Mouse (Mus musculus) urinary bladder, adult 2 months (tissue): ENCODE data around the gene Fmo4. TPM values are rescaled to one million over a fixed set of nuclear protein-coding genes. Genes with fewer than 3 reads are reported as not detected.
"Not testable (repeated sequence)": the region's sequence is repeated elsewhere in the genome, so short reads cannot be mapped to it uniquely, and the experiment has no call there.

Source experiments
- DNase-seq: peaks from one replicate; pipeline ENCODE4 v3.0.0; 2022; ENCODE audit warnings: low spot score
- polyA plus RNA-seq: library from polyadenylated mRNA; depleted of rRNA; stranded (reverse); fragments of >200 nt; gene quantifications from 2 replicates; pipeline ENCODE4 v1.2.3, GENCODE M21; 2012; rRNA removed

Fmo4 gene
- polyA plus RNA-seq, 1 experiment = 1.7 TPM

- no peak for DNase-seq
These were observed 17.3 kb downstream of the Fmo4 start for GRCm38 (mm10) chr1:162796441-162796840.

- DNase-seq = no peak
These were observed 21.3 kb downstream of the Fmo4 start for GRCm38 (mm10) chr1:162792306-162793044.

GRCm38 (mm10) chr1:162785222-162785621 is 28.6 kb downstream of the Fmo4 start:
- no peak for DNase-seq

- no peak for DNase-seq
These were observed 30.0 kb downstream of the Fmo4 start for GRCm38 (mm10) chr1:162783669-162784248.

- not testable (repeated sequence) for DNase-seq
These were observed 32.7 kb downstream of the Fmo4 start for GRCm38 (mm10) chr1:162781035-162781434.

- DNase-seq = no peak
These were observed 35.7 kb downstream of the Fmo4 start for GRCm38 (mm10) chr1:162777943-162778538.

GRCm38 (mm10) chr1:162773661-162774060 is 40.1 kb downstream of the Fmo4 start:
- DNase-seq = no peak

GRCm38 (mm10) chr1:162771617-162772360 is 42.0 kb downstream of the Fmo4 start:
- DNase-seq = no peak

GRCm38 (mm10) chr1:162752009-162752408 is 61.8 kb downstream of the Fmo4 start:
- DNase-seq = no peak

GRCm38 (mm10) chr1:162749607-162750006 is 64.2 kb downstream of the Fmo4 start:
- DNase-seq = no peak

- DNase-seq = no peak
These were observed 65.0 kb downstream of the Fmo4 start for GRCm38 (mm10) chr1:162748761-162749160.

Other genes with a start within 250 kb of the Fmo4 start
- gene Vamp4, start 243.5 kb downstream of the Fmo4 start, polyA plus RNA-seq = 31.9 and 33.5 TPM in 2 replicates
- gene Myoc, start 174.8 kb downstream of the Fmo4 start, polyA plus RNA-seq = 16.3 and 17.1 TPM in 2 replicates
- gene Myocos, start 155.8 kb downstream of the Fmo4 start, polyA plus RNA-seq = not detected in 2 replicates
- gene Prrc2c, start 73.4 kb downstream of the Fmo4 start, polyA plus RNA-seq = 21.9 and 40.6 TPM in 2 replicates
- gene Fmo1, start 52.6 kb upstream of the Fmo4 start, polyA plus RNA-seq = 120 and 150 TPM in 2 replicates
- 249 and 256 TPM in 2 replicates for gene Fmo2, start 84.8 kb upstream of the Fmo4 start, polyA plus RNA-seq
- 0.10 and 0.17 TPM in 2 replicates for gene Fmo6, start 123.5 kb upstream of the Fmo4 start, polyA plus RNA-seq
- 0.77 and 1.3 TPM in 2 replicates for gene Fmo3, start 170.6 kb upstream of the Fmo4 start, polyA plus RNA-seq